Mouse (Mus musculus) heart, postnatal 4 days (tissue): ENCODE measurements around the gene Wipi2. TPM values are rescaled to one million over a fixed set of nuclear protein-coding genes. Genes with fewer than 3 reads are reported as not detected.

Source experiments
- total RNA-seq, 2 experiments: library from RNA; stranded (reverse); gene quantifications; 2 replicates each; pipeline ENCODE4 v1.2.3; 2021

Gene Wipi2
- total RNA-seq, 2 experiments from 2014 or later: 34.7 to 35.4 TPM

Other genes with a start within 250 kb of the Wipi2 start
- gene Foxk1, start 226.2 kb upstream of the Wipi2 start, total RNA-seq: 10 to 100 TPM; 18.2 to 19.0 TPM
- gene Ap5z1, start 163.8 kb upstream of the Wipi2 start, total RNA-seq: 1 to 10 TPM; 6.0 to 8.2 TPM
- gene Papolb, start 97.6 kb upstream of the Wipi2 start, total RNA-seq: under 1 TPM; 0.18 to 0.19 TPM
- 1 to 10 TPM; 3.7 to 5.6 TPM for gene Radil, start 76.6 kb upstream of the Wipi2 start, total RNA-seq
- gene Mmd2, start 18.9 kb upstream of the Wipi2 start, total RNA-seq: under 1 TPM; 0.10 to 0.18 TPM
- 1 to 10 TPM in 1 of 2 experiments, under 1 TPM in 1; 0.92 to 1.8 TPM for gene Slc29a4, start 64.8 kb downstream of the Wipi2 start, total RNA-seq
- 100 to 1,000 TPM; 113 TPM for gene Tnrc18, start 190.0 kb downstream of the Wipi2 start, total RNA-seq